Mouse (Mus musculus): ENCODE data around the gene Svip.

- TF ChIP-seq CTCF (IDR thresholded peaks at IDR 0.05; ENCODE audit: low read depth) = no peak
- TF ChIP-seq EP300 (IDR thresholded peaks at IDR 0.05; ENCODE audit: low read depth) = no peak
Observed at GRCm38 (mm10) chr7:51985763-51986162, 20.1 kb downstream of the Svip start.

Measured in liver, postnatal 0 days (tissue).